Mouse (Mus musculus): ENCODE measurements around the gene Fam174a.

DNA sequence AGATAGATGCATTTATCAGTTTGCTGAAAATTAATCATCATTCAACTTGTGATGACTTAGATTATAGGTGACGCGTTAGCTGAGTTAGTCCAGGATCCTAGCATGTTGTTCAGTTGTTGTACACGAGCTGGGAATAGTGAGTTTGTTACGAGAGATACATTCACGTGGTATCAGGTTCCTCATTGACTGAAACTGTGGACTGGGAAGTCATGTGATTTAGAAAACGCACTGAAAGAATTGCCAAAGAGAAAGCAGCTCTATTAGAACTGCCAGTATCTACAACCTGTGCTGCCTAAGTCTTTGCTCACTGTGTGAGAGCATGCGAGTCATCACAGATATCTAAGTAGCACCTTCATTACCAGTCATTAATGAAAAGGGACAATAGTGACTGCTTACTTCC lies 9.6 kb downstream of the Fam174a start:
- no peak for TF ChIP-seq ZNF384 (IDR thresholded peaks at IDR 0.05; ENCODE audit: low read depth, low read length)
- no peak for TF ChIP-seq CHD2 (IDR thresholded peaks at IDR 0.05; ENCODE audit: low read depth, low read length)
- TF ChIP-seq ZC3H11A (IDR thresholded peaks at IDR 0.05; ENCODE audit: borderline replicate concordance, low read depth, low read length): no peak
- TF ChIP-seq HCFC1 (IDR thresholded peaks at IDR 0.05; ENCODE audit: borderline replicate concordance, insufficient read depth, low read length): no peak
- TF ChIP-seq MAFK (IDR thresholded peaks at IDR 0.05; ENCODE audit: insufficient read depth, low read depth, low read length): no peak
